Mouse (Mus musculus) v-Abl transformed pro-B cells (cell line): Measurements from ENCODE around the gene Phykpl.

ENCODE experiments used
- in situ Hi-C, 2 experiments: fragments of 400-800 bp; cut with MboI; formaldehyde crosslinking; loops; one replicate each; pipeline ENCODE4 v1.15.1; 2025; ENCODE audit not compliant: unreplicated experiment in 2 of 2

Gene Phykpl

DNA sequence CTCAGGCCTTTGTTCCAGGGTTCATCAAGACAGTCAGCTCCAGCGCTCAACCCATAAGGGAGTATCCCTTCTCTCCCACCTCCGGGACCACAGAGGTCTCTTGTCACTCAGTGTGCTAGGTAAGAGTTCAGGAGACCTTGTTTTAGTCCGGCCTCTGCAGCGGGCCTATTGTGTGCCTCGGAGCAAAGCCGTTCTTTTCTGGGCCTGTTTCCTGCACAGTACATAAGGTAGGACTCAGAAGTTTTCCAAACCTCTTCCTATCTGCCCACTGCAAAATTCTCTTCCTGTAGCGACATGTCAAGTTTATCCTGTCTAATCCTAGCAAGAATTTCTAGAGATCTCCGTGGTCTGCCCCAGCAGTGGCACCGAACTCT is 513 bp upstream of the Phykpl start:
- in situ Hi-C loops = loop anchor here (5.0 kb wide), 1 partner anchor 42 kb away; no protein-coding TSS in a partner anchor

GRCm38 (mm10) chr11:51585608-51586252 is 1.2 kb downstream of the Phykpl start:
- in situ Hi-C loops = no loop called here

- in situ Hi-C loops = no loop called here
Measured at GRCm38 (mm10) chr11:51586411-51586810, 1.9 kb downstream of the Phykpl start.

GRCm38 (mm10) chr11:51587059-51587458 is 2.5 kb downstream of the Phykpl start:
- in situ Hi-C loops = no loop called here

- in situ Hi-C loops = no loop called here
Measured at GRCm38 (mm10) chr11:51588833-51589232, 4.3 kb downstream of the Phykpl start.

DNA sequence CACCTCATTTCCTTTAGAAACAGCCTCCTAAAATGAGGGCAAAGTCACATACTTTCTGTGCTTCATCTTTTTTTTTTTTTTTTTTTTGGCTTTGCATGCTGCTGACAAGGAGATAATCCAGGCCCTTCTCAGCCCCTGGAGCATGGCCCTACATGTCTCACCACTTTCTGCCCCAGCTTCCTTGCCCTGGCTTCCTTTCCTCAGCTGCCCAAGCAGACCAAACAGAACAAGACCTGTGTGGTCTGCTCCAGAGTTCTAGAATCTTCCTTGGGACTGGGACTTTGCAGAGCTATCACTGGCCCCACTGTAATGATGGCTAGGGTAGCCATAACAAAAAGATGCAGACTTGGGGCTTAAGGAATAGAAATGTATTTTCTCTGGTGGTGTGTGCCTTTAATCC is 5.4 kb downstream of the Phykpl start:
- in situ Hi-C loops = no loop called here

- in situ Hi-C loops = no loop called here
Measured at GRCm38 (mm10) chr11:51591168-51591567, 6.6 kb downstream of the Phykpl start.

- in situ Hi-C loops = no loop called here
Measured at GRCm38 (mm10) chr11:51591915-51592314, 7.4 kb downstream of the Phykpl start.

DNA sequence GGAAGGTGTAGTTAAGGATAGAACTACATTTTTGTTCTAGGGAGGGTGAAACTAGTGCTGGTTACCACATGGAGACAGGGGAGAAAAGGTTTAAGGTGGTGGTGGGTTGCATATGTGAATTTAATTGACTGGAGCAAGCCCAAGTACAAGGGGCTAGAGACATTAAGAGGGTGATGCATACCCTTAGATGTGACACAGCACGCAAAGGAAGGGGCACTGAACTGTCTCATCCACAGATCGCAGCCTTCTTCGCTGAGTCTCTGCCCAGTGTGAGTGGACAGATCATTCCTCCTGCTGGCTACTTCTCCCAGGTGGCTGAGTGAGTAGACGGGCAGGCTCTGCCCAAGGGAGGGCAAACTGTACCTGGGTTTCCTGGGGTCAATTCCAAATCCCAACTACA is 8.8 kb downstream of the Phykpl start:
- in situ Hi-C loops = no loop called here

DNA sequence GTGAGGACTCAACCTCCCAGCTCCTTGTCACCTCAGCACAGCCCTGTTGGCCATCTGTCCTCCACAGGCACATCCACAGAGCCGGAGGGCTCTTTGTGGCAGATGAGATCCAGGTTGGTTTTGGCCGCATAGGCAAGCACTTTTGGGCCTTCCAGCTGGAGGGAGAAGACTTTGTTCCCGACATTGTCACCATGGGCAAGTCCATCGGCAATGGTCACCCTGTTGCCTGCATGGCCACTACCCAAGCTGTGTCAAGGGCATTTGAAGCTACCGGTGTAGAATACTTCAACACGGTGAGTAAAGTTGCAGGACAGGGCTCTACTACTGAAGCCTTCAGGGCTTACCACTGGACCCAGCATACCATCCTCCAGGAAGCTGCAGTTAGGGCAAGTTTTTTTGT is 9.3 kb downstream of the Phykpl start:
- in situ Hi-C loops = no loop called here

DNA sequence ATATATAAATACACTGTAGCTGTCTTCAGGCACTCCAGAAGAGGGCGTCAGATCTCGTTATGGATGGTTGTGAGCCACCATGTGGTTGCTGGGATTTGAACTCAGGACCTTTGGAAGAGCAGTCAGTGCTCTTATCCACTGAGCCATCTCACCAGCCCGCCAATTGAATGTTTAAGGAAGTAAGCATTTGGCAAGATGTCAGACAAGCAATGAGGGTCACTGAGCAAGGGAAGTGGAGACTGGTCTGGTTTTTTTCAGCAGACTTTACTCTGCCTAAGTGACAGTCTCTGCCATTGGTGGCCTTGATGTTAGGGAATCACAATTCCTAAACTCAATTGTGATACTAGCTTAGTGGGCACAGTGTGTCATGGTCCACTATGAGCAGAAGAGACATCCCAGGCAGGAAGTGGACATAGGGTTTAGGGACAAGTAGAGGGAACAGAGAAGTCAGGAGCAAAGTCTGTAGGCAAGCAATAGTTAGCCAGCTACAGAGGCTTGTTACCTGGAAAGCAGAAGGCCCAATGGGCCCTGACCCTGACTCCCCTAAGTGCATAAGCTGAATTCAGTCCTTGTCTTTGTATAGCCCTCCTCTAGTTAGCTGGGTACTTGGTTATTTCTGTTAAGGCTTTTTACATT is 10.3 kb downstream of the Phykpl start:
- in situ Hi-C loops = no loop called here

DNA sequence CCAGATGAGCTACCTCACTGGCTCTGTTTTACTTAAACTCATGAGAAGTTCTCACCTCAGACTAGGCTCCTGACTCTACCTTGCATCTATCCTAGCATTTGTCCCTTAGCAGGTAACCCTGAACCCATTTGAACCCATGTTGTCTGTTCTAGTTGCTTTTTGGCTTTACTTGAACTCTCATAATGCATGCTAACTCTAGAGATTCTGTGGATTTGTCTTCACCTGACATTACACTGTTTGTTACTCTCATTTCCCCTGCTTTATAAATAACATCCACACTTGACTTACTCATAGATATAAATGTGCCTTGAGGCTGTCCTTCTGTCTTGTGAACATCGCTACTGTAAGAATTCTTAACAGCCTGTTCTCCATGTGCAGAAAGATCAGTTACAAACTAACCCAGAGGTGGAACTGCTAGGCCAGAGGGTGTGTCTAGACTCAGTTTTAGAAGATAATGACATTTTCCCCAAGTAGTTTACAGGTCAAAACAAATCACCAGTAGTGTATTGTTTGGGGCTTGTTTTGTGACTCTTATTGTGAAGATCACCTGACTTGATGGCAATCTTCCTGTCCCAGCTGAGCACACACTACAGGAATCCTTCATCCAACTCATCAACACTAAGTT is 11.0 kb downstream of the Phykpl start:
- in situ Hi-C loops = no loop called here

DNA sequence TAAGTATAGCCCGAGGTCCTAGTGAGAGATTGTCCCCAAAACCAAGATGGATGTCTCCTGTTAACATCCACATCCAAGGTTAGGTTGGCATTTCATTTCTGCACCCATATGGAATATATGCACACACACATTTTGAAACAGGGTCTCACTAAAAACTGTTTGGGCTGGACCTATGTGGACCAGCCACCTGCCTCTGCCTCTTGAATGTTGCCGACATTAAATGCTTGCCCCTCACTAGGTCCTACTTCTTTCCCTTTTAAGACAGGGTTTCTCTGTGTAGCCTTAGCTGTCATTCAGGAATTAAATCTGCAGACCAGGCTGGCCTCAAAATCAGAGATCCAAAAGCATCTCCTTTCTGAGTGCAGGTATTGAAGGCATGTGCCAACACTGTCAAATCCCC is 13.0 kb downstream of the Phykpl start:
- in situ Hi-C loops = no loop called here

DNA sequence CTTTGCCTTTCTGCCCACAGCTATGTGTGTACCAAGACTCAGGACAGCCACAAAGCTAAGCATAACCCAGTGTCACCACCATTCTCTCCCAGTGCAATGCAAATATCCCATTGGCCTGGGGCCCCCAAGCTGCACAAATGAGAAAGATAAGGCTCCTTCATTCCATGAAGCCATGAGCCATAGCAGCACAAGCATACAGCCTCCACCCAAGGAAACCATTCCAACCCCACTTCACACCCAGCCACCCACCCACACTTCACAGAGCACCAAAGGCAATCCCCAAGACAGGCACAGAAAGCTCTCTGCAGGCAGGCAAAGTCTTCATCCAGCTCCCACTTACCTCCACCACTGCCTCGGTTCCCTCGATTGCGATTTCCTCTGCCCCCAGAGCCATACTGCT is 17.7 kb downstream of the Phykpl start:
- in situ Hi-C loops = loop anchor here in 1 of 2 experiments (10.0 to 25.0 kb wide), 2 partner anchors 393 to 1710 kb away; partner anchors contain the start of genes Hspa4 and Zcchc10

- in situ Hi-C loops = loop anchor here in 1 of 2 experiments (10.0 to 25.0 kb wide), 2 partner anchors 389 to 1706 kb away; partner anchors contain the start of genes Hspa4 and Zcchc10
Measured at GRCm38 (mm10) chr11:51605602-51606446, 21.3 kb downstream of the Phykpl start.

- in situ Hi-C loops = loop anchor here in 1 of 2 experiments (10.0 to 25.0 kb wide), 2 partner anchors 388 to 1706 kb away; partner anchors contain the start of genes Hspa4 and Zcchc10
Measured at GRCm38 (mm10) chr11:51606447-51607095, 22.0 kb downstream of the Phykpl start, which contains the start of gene Hnrnpab. TSS of gene Hnrnpab (minus strand) at chr11:51606847.

DNA sequence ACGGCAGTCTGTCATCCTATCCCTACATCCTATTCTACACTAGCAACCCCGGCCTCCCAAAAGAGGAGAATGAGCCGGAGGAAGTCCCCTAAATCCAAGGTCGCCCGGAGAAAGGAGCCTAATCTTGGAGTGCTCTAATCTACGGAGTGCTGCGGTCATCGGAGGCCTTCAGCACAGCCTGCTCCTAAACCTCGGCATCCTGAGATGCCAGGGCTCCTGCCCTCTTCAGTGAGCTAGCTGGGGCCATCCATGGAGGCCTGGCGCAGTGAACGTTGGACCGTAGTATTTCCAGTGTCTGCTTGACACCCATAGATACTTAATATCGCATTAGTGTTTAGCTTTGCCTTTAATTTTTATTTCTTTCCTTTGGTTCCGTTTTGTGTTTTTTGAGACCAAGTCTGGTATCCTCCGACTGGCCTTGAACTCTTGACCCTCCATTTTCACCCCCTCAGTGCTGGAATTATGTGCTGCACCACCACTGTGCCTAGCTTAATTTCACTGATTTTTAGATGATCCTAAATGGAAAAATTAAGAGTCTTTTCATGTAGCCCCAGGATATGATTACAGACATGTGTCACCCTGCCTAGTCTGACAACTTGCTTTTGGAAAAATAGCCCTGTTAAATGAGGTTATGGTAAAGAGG is 22.7 kb downstream of the Phykpl start:
- in situ Hi-C loops = loop anchor here in 1 of 2 experiments (10.0 to 25.0 kb wide), 2 partner anchors 388 to 1705 kb away; partner anchors contain the start of genes Hspa4 and Zcchc10

- in situ Hi-C loops = loop anchor here in 1 of 2 experiments (10.0 to 25.0 kb wide), 2 partner anchors 385 to 1703 kb away; partner anchors contain the start of genes Hspa4 and Zcchc10
Measured at GRCm38 (mm10) chr11:51609266-51609909, 24.8 kb downstream of the Phykpl start.

DNA sequence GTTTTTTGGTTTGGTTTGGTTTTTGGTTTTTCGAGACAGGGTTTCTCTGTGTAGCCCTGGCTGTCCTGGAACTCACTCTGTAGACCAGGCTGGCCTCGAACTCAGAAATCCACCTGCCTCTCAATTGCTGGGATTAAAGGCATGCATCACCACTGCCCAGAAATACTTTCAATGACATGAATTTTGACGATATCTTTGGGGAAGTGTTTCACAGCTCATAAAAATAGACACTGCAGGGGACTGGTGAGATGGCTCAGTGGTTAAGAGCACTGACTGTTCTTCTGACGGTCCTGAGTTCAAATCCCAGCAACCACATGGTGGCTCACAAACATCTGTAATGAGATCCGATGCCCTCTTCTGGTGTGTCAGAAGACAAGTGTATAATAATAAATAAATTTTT is 25.4 kb downstream of the Phykpl start:
- in situ Hi-C loops = loop anchor here in 1 of 2 experiments (10.0 to 25.0 kb wide), 2 partner anchors 385 to 1702 kb away; partner anchors contain the start of genes Hspa4 and Zcchc10
